Mouse (Mus musculus) brain, embryonic 14.5 days (tissue): ENCODE data around the gene Bfar.

Experiments
- CTCF ChIP-seq: fragments of 200-500 bp; IDR thresholded peaks from 2 replicates; pipeline ENCODE4 v1.5.1; 2012; ENCODE audit warnings: inconsistent platforms, mild to moderate bottlenecking, moderate library complexity, borderline replicate concordance; ENCODE audit not compliant: insufficient read depth, insufficient read length; ENCODE audit errors: extremely low read depth
- POLR2A ChIP-seq: fragments of 200-500 bp; IDR thresholded peaks from 2 replicates; pipeline ENCODE4 v1.6.1; 2012; ENCODE audit warnings: mild to moderate bottlenecking, inconsistent platforms, borderline replicate concordance; ENCODE audit not compliant: poor library complexity, insufficient read depth, insufficient read length, severe bottlenecking; ENCODE audit errors: extremely low read depth

DNA sequence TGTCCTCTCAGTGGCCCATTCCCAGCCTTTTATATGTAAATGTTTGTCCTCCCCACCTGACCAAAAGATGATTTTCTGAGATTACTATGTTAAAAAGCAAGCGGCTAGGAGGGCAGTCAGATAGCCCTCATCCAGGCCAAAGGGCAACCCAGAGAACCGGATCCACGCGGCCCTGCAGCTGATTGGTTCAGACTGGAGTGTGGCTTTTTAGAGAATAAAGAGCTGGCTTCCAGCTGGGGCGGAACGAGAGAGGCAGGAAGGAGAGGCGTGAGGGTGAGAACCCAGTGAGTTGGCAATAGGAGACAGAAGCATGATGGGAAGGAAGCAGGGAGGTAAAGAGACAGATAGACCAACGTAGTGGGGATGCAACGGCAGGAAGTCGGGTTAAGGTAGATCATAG is 51.3 kb downstream of the Bfar start:
- no peak for TF ChIP-seq POLR2A
- no peak for TF ChIP-seq CTCF
